Mouse (Mus musculus) hindbrain, embryonic 12.5 days (tissue): Measurements from ENCODE around the gene Kif26b. TPM values are rescaled to one million over a fixed set of nuclear protein-coding genes. Genes with fewer than 3 reads are reported as not detected.

Experiments used
- ATAC-seq: fragments of 200-750 bp; cut with Nextera tagmentation; 2 replicates; pipeline ENCODE4 v1.8.0; 2017; ENCODE audit warnings: moderate TSS enrichment; ENCODE audit not compliant: low FRiP score
- H3K27ac ChIP-seq: fragments of 300-500 bp; sonication (generic); 2 replicates; pipeline ENCODE4 v1.5.1; 2016; ENCODE audit warnings: mild to moderate bottlenecking
- H3K27me3 ChIP-seq: fragments of 300-500 bp; sonication (generic); 2 replicates; pipeline ENCODE4 v1.6.1; 2016; ENCODE audit warnings: mild to moderate bottlenecking
- H3K36me3 ChIP-seq: fragments of 300-500 bp; sonication (generic); 2 replicates; pipeline ENCODE4 v1.6.1; 2016; ENCODE audit warnings: mild to moderate bottlenecking
- H3K4me1 ChIP-seq: fragments of 300-500 bp; sonication (generic); 2 replicates; pipeline ENCODE4 v1.6.1; 2016
- H3K4me2 ChIP-seq: fragments of 300-500 bp; sonication (generic); replicated peaks from 2 replicates; pipeline ENCODE4 v1.6.1; 2016; ENCODE audit warnings: mild to moderate bottlenecking
- H3K4me3 ChIP-seq: fragments of 300-500 bp; sonication (generic); 2 replicates; pipeline ENCODE4 v1.5.1; 2016; ENCODE audit warnings: mild to moderate bottlenecking
- H3K9ac ChIP-seq: fragments of 300-500 bp; sonication (generic); 2 replicates; pipeline ENCODE4 v1.6.1; 2016; ENCODE audit warnings: mild to moderate bottlenecking, moderate library complexity
- H3K9me3 ChIP-seq: fragments of 300-500 bp; sonication (generic); replicated peaks from 2 replicates; pipeline ENCODE4 v1.6.1; 2016; ENCODE audit warnings: mild to moderate bottlenecking
- WGBS: fragments of 180-500 bp; shearing (Covaris S2); methylation state at CpG from one replicate; pipeline ENCODE4 v1.1.7; 2016; 5-methylcytosine and 5-hydroxymethylcytosine counted together
- polyA plus RNA-seq: library from polyadenylated mRNA; unstranded; fragments of >200 nt; fragmentation: Nextera tagmentation; extraction: Ambion mirVana; gene quantifications from 2 replicates; pipeline ENCODE4 v1.2.1, GENCODE M21; 2016

Kif26b gene
- polyA plus RNA-seq, 1 experiment from 2014 or later: 13.3 TPM

GRCm38 (mm10) chr1:178892376-178892775 lies 363.5 kb downstream of the Kif26b start:
- no peak for ATAC-seq
- H3K4me3 ChIP-seq: no peak overlapping the region
- no peaks in the 10 kb centered on the region for H3K9me3 ChIP-seq
- H3K27ac ChIP-seq: no peak overlapping the region
- WGBS: 93% methylated on average over 6 of the region's 6 CpGs
- no peak overlapping the region for H3K9ac ChIP-seq
- no peak overlapping the region for H3K4me2 ChIP-seq
- H3K36me3 ChIP-seq: no peaks in the 10 kb centered on the region
- no peaks in the 10 kb centered on the region for H3K27me3 ChIP-seq
- peaks cover 3% of the 10 kb centered on the region; the same call in 1 of the 2 replicates for H3K4me1 ChIP-seq

GRCm38 (mm10) chr1:178893229-178894080 lies 364.5 kb downstream of the Kif26b start:
- peak; percentile 73 for ATAC-seq
- Histone ChIP-seq H3K9ac (no peak overlapping the region), H3K4me3 (no peak overlapping the region), H3K27me3 (no peaks in the 10 kb centered on the region), H3K4me2 (no peak overlapping the region), H3K36me3 (no peaks in the 10 kb centered on the region), H3K9me3 (no peaks in the 10 kb centered on the region), H3K27ac (no peak overlapping the region), H3K4me1 (peaks cover 2% of the 10 kb centered on the region; the same call in 1 of the 2 replicates)
- 77% methylated on average over 11 of the region's 11 CpGs for WGBS

- H3K4me3 ChIP-seq: no peak overlapping the region
- no peak for ATAC-seq
- H3K36me3 ChIP-seq: no peaks in the 10 kb centered on the region
- WGBS: 92% methylated on average over 3 of the region's 3 CpGs
- H3K4me2 ChIP-seq: no peak overlapping the region
- H3K27ac ChIP-seq: no peak overlapping the region
- no peaks in the 10 kb centered on the region for H3K27me3 ChIP-seq
- H3K9me3 ChIP-seq: no peaks in the 10 kb centered on the region
- peaks cover 2% of the 10 kb centered on the region; the same call in 1 of the 2 replicates for H3K4me1 ChIP-seq
- no peak overlapping the region for H3K9ac ChIP-seq
These were observed 365.1 kb downstream of the Kif26b start for GRCm38 (mm10) chr1:178894081-178894401.

GRCm38 (mm10) chr1:178895674-178896073 lies 366.7 kb downstream of the Kif26b start:
- Histone ChIP-seq H3K4me3 (no peak overlapping the region), H3K4me2 (no peak overlapping the region), H3K27me3 (no peaks in the 10 kb centered on the region), H3K9ac (no peak overlapping the region), H3K36me3 (no peaks in the 10 kb centered on the region), H3K9me3 (no peaks in the 10 kb centered on the region), H3K27ac (no peak overlapping the region), H3K4me1 (peaks cover 2% of the 10 kb centered on the region; the same call in 1 of the 2 replicates)
- ATAC-seq: no peak
- WGBS: 95% methylated on average over 4 of the region's 4 CpGs

- Histone ChIP-seq H3K9me3 (no peaks in the 10 kb centered on the region), H3K4me2 (no peak overlapping the region), H3K4me1 (peaks cover 22% of the 10 kb centered on the region), H3K4me3 (no peak overlapping the region), H3K27me3 (peaks cover 1% of the 10 kb centered on the region; the same call in 1 of the 2 replicates), H3K27ac (no peak overlapping the region), H3K9ac (no peak overlapping the region), H3K36me3 (0 out of 2 replicates have a peak, but pooled peaks cover under 1% of the 10 kb centered on the region)
- 59% methylated on average over 14 of the region's 14 CpGs for WGBS
- ATAC-seq: no peak
These were observed 382.0 kb downstream of the Kif26b start for GRCm38 (mm10) chr1:178910951-178911350.

GRCm38 (mm10) chr1:178912936-178913716 lies 384.2 kb downstream of the Kif26b start:
- WGBS: 63% methylated on average over 6 of the region's 6 CpGs
- no peak overlapping the region for H3K4me3 ChIP-seq
- no peak for ATAC-seq
- H3K36me3 ChIP-seq: peaks cover 15% of the 10 kb centered on the region; the same call in 1 of the 2 replicates
- H3K27ac ChIP-seq: 0 out of 2 replicates have a peak overlapping the region, but pooled peaks have one; percentile 19
- H3K4me1 ChIP-seq: peaks cover 28% of the 10 kb centered on the region
- H3K27me3 ChIP-seq: peaks cover 18% of the 10 kb centered on the region
- H3K9me3 ChIP-seq: no peaks in the 10 kb centered on the region
- H3K9ac ChIP-seq: no peak overlapping the region
- no peak overlapping the region for H3K4me2 ChIP-seq

- Histone ChIP-seq H3K36me3 (peaks cover 15% of the 10 kb centered on the region; the same call in 1 of the 2 replicates), H3K4me2 (no peak overlapping the region), H3K27ac (no peak overlapping the region), H3K9me3 (no peaks in the 10 kb centered on the region), H3K4me1 (peaks cover 31% of the 10 kb centered on the region), H3K4me3 (no peak overlapping the region), H3K27me3 (peaks cover 18% of the 10 kb centered on the region), H3K9ac (no peak overlapping the region)
- 46% methylated on average over 12 of the region's 12 CpGs for WGBS
- ATAC-seq: no peak
These were observed 386.1 kb downstream of the Kif26b start for GRCm38 (mm10) chr1:178915056-178915455.

- Histone ChIP-seq H3K4me2 (peak overlapping the region; percentile 37), H3K4me1 (peaks cover 24% of the 10 kb centered on the region), H3K27me3 (peaks cover 18% of the 10 kb centered on the region), H3K9me3 (no peaks in the 10 kb centered on the region), H3K36me3 (peaks cover 15% of the 10 kb centered on the region; the same call in 1 of the 2 replicates), H3K9ac (peak overlapping the region; percentile 4; the same call in 1 of the 2 replicates), H3K4me3 (no peak overlapping the region; the same call in 1 of the 2 replicates), H3K27ac (no peak overlapping the region)
- WGBS: 52% methylated on average over 30 of the region's 31 CpGs
- ATAC-seq: peak; percentile 21
These were observed 388.4 kb downstream of the Kif26b start for GRCm38 (mm10) chr1:178917194-178917902.

- Histone ChIP-seq H3K4me3 (no peak overlapping the region), H3K4me1 (peaks cover under 1% of the 10 kb centered on the region; the same call in 1 of the 2 replicates), H3K9me3 (no peaks in the 10 kb centered on the region), H3K9ac (no peak overlapping the region), H3K4me2 (no peak overlapping the region), H3K36me3 (peaks cover 7% of the 10 kb centered on the region; the same call in 1 of the 2 replicates), H3K27ac (no peak overlapping the region), H3K27me3 (no peaks in the 10 kb centered on the region)
- no peak for ATAC-seq
- WGBS: 75% methylated on average over 8 of the region's 8 CpGs
These were observed 395.7 kb downstream of the Kif26b start for GRCm38 (mm10) chr1:178924492-178925183.

- H3K4me1 ChIP-seq: no peaks in the 10 kb centered on the region
- no peak overlapping the region for H3K27ac ChIP-seq
- H3K36me3 ChIP-seq: peaks cover 14% of the 10 kb centered on the region; the same call in 1 of the 2 replicates
- H3K27me3 ChIP-seq: no peaks in the 10 kb centered on the region
- no peak overlapping the region for H3K9ac ChIP-seq
- no peak for ATAC-seq
- 71% methylated on average over 4 of the region's 4 CpGs for WGBS
- H3K4me3 ChIP-seq: no peak overlapping the region
- no peaks in the 10 kb centered on the region for H3K9me3 ChIP-seq
- no peak overlapping the region for H3K4me2 ChIP-seq
These were observed 400.6 kb downstream of the Kif26b start for GRCm38 (mm10) chr1:178929531-178929930.

- H3K4me3 ChIP-seq: no peak overlapping the region
- H3K27me3 ChIP-seq: no peaks in the 10 kb centered on the region
- H3K36me3 ChIP-seq: peaks cover 7% of the 10 kb centered on the region; the same call in 1 of the 2 replicates
- H3K9me3 ChIP-seq: no peaks in the 10 kb centered on the region
- H3K4me1 ChIP-seq: peaks cover 6% of the 10 kb centered on the region; the same call in 1 of the 2 replicates
- no peak overlapping the region for H3K27ac ChIP-seq
- H3K9ac ChIP-seq: no peak overlapping the region
- 78% methylated on average over 6 of the region's 6 CpGs for whole genome bisulfite sequencing
- ATAC-seq: no peak
- H3K4me2 ChIP-seq: no peak overlapping the region
These were observed 405.2 kb downstream of the Kif26b start for GRCm38 (mm10) chr1:178933953-178934637.
